Mouse (Mus musculus): ENCODE measurements around the gene Crtc2.

DNA sequence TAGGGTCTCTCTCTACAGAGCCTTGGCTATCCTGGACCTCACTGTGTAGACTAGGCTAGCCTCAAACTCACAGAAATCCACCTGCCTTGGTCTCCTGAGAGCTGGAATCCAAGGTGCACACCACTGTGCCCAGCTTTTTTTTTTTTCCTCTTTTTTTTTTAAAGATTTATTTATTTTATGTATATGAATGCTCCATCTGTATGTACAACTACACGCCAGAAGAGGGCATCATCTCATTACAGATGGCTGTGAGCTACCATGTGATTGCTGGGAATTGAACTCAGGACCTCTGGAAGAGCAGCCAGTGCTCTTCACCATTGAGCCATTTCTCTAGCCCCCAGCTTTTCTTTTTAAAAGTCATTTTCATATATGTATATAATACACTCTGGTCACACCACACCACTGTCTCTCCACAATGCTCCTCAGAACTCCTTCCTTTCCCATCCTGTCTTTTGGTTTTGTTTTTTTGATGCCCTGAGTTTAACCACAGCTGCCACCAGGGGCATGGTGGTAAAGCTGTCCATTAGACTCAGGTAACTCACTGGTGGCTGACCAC lies 38.1 kb upstream of the Crtc2 start:
- no peak for TF ChIP-seq POLR2A (IDR thresholded peaks at IDR 0.05; ENCODE audit: control insufficient read depth, extremely low read depth, insufficient read depth, low read length, poor library complexity)
- TF ChIP-seq CTCF (IDR thresholded peaks at IDR 0.05; ENCODE audit: borderline replicate concordance, control insufficient read depth, extremely low read depth, insufficient read depth, low read length, poor library complexity) = no peak

Data from thymus, adult 2 months (tissue).